In genomic region chr16:92196741-92197331, GRCm38 (mm10) we compare ENCODE assay signal across 16 mouse cellular contexts.
DNase-seq lines count a peak whose midpoint lies in the region; ATAC-seq and TF ChIP-seq lines count a peak whose summit lies in the region.
"Had no signal": no experiment of that assay in that cellular context is flagged by ENCODE, and none has a peak within 500 bp of the region (broad histone marks: within the 10 kb centered on the region; RNA-seq: fewer than 3 reads in every experiment).

No protein-coding gene starts in this region.

- H3K4me3 ChIP-seq in hindbrain, postnatal 0 days (ENCODE audit: low read length) = no peak overlapping the region
- H3K4me3 ChIP-seq in hindbrain, embryonic 11.5 days (ENCODE audit: low read depth, low read length) = no peak overlapping the region
- no peak overlapping the region for H3K4me3 ChIP-seq in midbrain, embryonic 15.5 days
- H3K4me3 ChIP-seq in midbrain, embryonic 10.5 days = no peak overlapping the region
- no peak overlapping the region for H3K4me3 ChIP-seq in forebrain, embryonic 16.5 days (replicated peaks; ENCODE audit: low read length)
- H3K4me3 ChIP-seq: erythroblast, embryonic 14.5 days; liver, embryonic 15.5 days had no signal

- no peaks in the 10 kb centered on the region for H3K36me3 ChIP-seq in hindbrain, postnatal 0 days (ENCODE audit: insufficient read depth, low read length)
- H3K36me3 ChIP-seq in hindbrain, embryonic 11.5 days (ENCODE audit: control insufficient read depth, insufficient read depth, low read length) = no peaks in the 10 kb centered on the region
- no peaks in the 10 kb centered on the region for H3K36me3 ChIP-seq in midbrain, embryonic 15.5 days (replicated peaks)
- H3K36me3 ChIP-seq in midbrain, embryonic 10.5 days = no peaks in the 10 kb centered on the region
- no peaks in the 10 kb centered on the region for H3K36me3 ChIP-seq in forebrain, embryonic 16.5 days (ENCODE audit: control insufficient read depth, insufficient read depth)
- H3K36me3 ChIP-seq: liver, embryonic 15.5 days had no signal

- no peaks in the 10 kb centered on the region for H3K4me1 ChIP-seq in hindbrain, postnatal 0 days (ENCODE audit: insufficient read depth, low read length)
- no peaks in the 10 kb centered on the region for H3K4me1 ChIP-seq in hindbrain, embryonic 11.5 days (replicated peaks; ENCODE audit: control insufficient read depth, insufficient read depth, low read length)
- H3K4me1 ChIP-seq in midbrain, embryonic 15.5 days = no peaks in the 10 kb centered on the region
- H3K4me1 ChIP-seq in midbrain, embryonic 10.5 days = peaks cover 10% of the 10 kb centered on the region
- H3K4me1 ChIP-seq in forebrain, embryonic 16.5 days (replicated peaks; ENCODE audit: control insufficient read depth, insufficient read depth, low read length) = peaks cover 12% of the 10 kb centered on the region
- H3K4me1 ChIP-seq: liver, embryonic 15.5 days had no signal

- ATAC-seq in hindbrain, postnatal 0 days = peak; percentile 57
- no peak for ATAC-seq in hindbrain, embryonic 11.5 days (ENCODE audit: low FRiP score)
- ATAC-seq in midbrain, embryonic 15.5 days (replicated peaks) = 0 out of 2 replicates have a peak, but pooled peaks have one; percentile 37
- peak; percentile 93 for ATAC-seq in forebrain, embryonic 16.5 days

- H3K9me3 ChIP-seq in hindbrain, postnatal 0 days (ENCODE audit: low read length) = peaks cover 3% of the 10 kb centered on the region; the same call in 1 of the 2 replicates
- no peaks in the 10 kb centered on the region for H3K9me3 ChIP-seq in hindbrain, embryonic 11.5 days (ENCODE audit: control insufficient read depth, low read length)
- no peaks in the 10 kb centered on the region; the same call in 1 of the 2 replicates for H3K9me3 ChIP-seq in midbrain, embryonic 15.5 days
- H3K9me3 ChIP-seq in midbrain, embryonic 10.5 days (replicated peaks) = no peaks in the 10 kb centered on the region; the same call in 1 of the 2 replicates
- peaks cover 3% of the 10 kb centered on the region; the same call in 1 of the 2 replicates for H3K9me3 ChIP-seq in forebrain, embryonic 16.5 days (ENCODE audit: control insufficient read depth, low read length)

- DNase-seq in hindbrain, postnatal 0 days (ENCODE audit: low spot score) = peak; percentile 52
- no peak for DNase-seq in hindbrain, embryonic 11.5 days (ENCODE audit: low spot score)
- DNase-seq in midbrain, embryonic 10.5 days (ENCODE audit: low spot score) = no peak
- no peak for DNase-seq in thymus, postnatal 10 days (ENCODE audit: low spot score in 2 of 2)
- DNase-seq in ovary, postnatal 14 days (ENCODE audit: low spot score) = no peak
- DNase-seq: adrenal gland, adult 8-10 months; cerebellum, adult 11 months; gastrocnemius, postnatal 25 days; heart, postnatal 4 days had no signal

- TF ChIP-seq CTCF in hindbrain, postnatal 0 days (IDR thresholded peaks at IDR 0.05; ENCODE audit: low read depth) = no peak

- no peak overlapping the region for H3K4me2 ChIP-seq in hindbrain, postnatal 0 days (ENCODE audit: low read depth, low read length)
- no peak overlapping the region for H3K4me2 ChIP-seq in hindbrain, embryonic 11.5 days (replicated peaks; ENCODE audit: low read depth, low read length)
- H3K4me2 ChIP-seq in midbrain, embryonic 15.5 days = no peak overlapping the region
- H3K4me2 ChIP-seq in forebrain, embryonic 16.5 days (ENCODE audit: low read length) = no peak overlapping the region
- H3K4me2 ChIP-seq: heart, embryonic 11.5 days; liver, embryonic 15.5 days had no signal

- no peaks in the 10 kb centered on the region for H3K27me3 ChIP-seq in hindbrain, postnatal 0 days (ENCODE audit: insufficient read depth, low read length)
- no peaks in the 10 kb centered on the region for H3K27me3 ChIP-seq in hindbrain, embryonic 11.5 days (ENCODE audit: control insufficient read depth, insufficient read depth, low read length)
- no peaks in the 10 kb centered on the region for H3K27me3 ChIP-seq in midbrain, embryonic 15.5 days (replicated peaks)
- H3K27me3 ChIP-seq in midbrain, embryonic 10.5 days (ENCODE audit: low read depth, poor library complexity, severe bottlenecking) = no peaks in the 10 kb centered on the region
- H3K27me3 ChIP-seq in forebrain, embryonic 16.5 days (replicated peaks; ENCODE audit: control insufficient read depth, insufficient read depth, low read length) = no peaks in the 10 kb centered on the region
- H3K27me3 ChIP-seq: CH12.LX; liver, embryonic 15.5 days had no signal

- peak overlapping the region; percentile 34 for H3K27ac ChIP-seq in hindbrain, postnatal 0 days
- no peak overlapping the region for H3K27ac ChIP-seq in hindbrain, embryonic 11.5 days (ENCODE audit: low read depth, low read length)
- no peak overlapping the region for H3K27ac ChIP-seq in midbrain, embryonic 15.5 days
- H3K27ac ChIP-seq in midbrain, embryonic 10.5 days (replicated peaks) = no peak overlapping the region
- H3K27ac ChIP-seq in forebrain, embryonic 16.5 days (ENCODE audit: low read length) = peak overlapping the region; percentile 56
- H3K27ac ChIP-seq: liver, embryonic 15.5 days; stomach, postnatal 0 days had no signal

- H3K9ac ChIP-seq in hindbrain, postnatal 0 days (replicated peaks; ENCODE audit: low read length) = no peak overlapping the region
- H3K9ac ChIP-seq in hindbrain, embryonic 11.5 days (ENCODE audit: low read depth, low read length) = no peak overlapping the region
- no peak overlapping the region for H3K9ac ChIP-seq in midbrain, embryonic 15.5 days
- no peak overlapping the region for H3K9ac ChIP-seq in forebrain, embryonic 16.5 days (replicated peaks; ENCODE audit: low read depth, low read length)
- H3K9ac ChIP-seq: liver, embryonic 15.5 days had no signal

- WGBS in hindbrain, postnatal 0 days = 39% methylated on average over 8 of the region's 8 CpGs
- 80% methylated on average over 8 of the region's 8 CpGs for WGBS in hindbrain, embryonic 11.5 days
- 60% methylated on average over 8 of the region's 8 CpGs for WGBS in midbrain, embryonic 15.5 days
- 87% methylated on average over 8 of the region's 8 CpGs for WGBS in midbrain, embryonic 10.5 days
- WGBS in forebrain, embryonic 16.5 days = 28% methylated on average over 8 of the region's 8 CpGs

Comparison
In these comparisons a context has a peak if more than half of its experiments do, and no peak if none do; other contexts are left out.
1. H3K27ac ChIP-seq: peak in hindbrain, postnatal 0 days (single experiment) and forebrain, embryonic 16.5 days (single experiment); none in hindbrain, embryonic 11.5 days (single experiment), midbrain, embryonic 15.5 days (single experiment) and midbrain, embryonic 10.5 days (single experiment).